ENCODE assay signal across 18 mouse cellular contexts in the genomic region with DNA sequence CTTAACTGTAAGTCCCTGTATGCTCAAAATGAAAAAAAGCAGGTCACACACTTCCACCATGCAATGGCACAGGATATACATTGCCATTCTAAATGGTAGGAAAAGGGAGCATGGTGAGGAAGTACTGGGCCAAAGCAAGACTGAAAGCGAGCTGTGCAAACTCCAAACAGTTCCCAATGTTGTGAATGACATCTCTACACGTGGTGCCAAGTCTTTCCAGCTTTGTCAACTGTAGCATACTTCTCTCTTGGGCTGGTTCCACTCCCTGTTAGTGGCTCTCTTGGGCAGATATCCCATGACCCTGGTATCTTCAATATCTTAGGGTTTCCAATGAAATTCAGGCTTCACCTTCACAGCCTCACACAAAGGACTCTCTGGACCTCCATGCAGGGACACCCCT. TPM values are rescaled to one million over a fixed set of nuclear protein-coding genes. Genes with fewer than 3 reads are reported as not detected.
"Had no signal": no experiment of that assay in that cellular context is flagged by ENCODE, and none has a peak within 500 bp of the region (broad histone marks: within the 10 kb centered on the region; RNA-seq: fewer than 3 reads in every experiment).

No protein-coding gene starts in this region.

- H3K4me3 ChIP-seq: neural tube, embryonic 13.5 days; neural tube, embryonic 15.5 days; stomach, embryonic 15.5 days had no signal

- H3K9ac ChIP-seq: neural tube, embryonic 13.5 days; neural tube, embryonic 15.5 days; stomach, embryonic 15.5 days had no signal

- H3K4me1 ChIP-seq: neural tube, embryonic 13.5 days; neural tube, embryonic 15.5 days; stomach, embryonic 15.5 days had no signal

- H3K9me3 ChIP-seq: neural tube, embryonic 13.5 days; neural tube, embryonic 15.5 days; stomach, embryonic 15.5 days had no signal

- H3K36me3 ChIP-seq: neural tube, embryonic 13.5 days; neural tube, embryonic 15.5 days; stomach, embryonic 15.5 days had no signal

- H3K4me2 ChIP-seq: neural tube, embryonic 13.5 days; neural tube, embryonic 15.5 days; stomach, embryonic 15.5 days had no signal

- H3K27ac ChIP-seq: neural tube, embryonic 13.5 days; neural tube, embryonic 15.5 days; stomach, embryonic 15.5 days; stomach, postnatal 0 days had no signal

- H3K27me3 ChIP-seq: neural tube, embryonic 13.5 days; neural tube, embryonic 15.5 days; stomach, embryonic 15.5 days had no signal

- DNase-seq: retina, postnatal 1 day; right cerebral cortex, adult 18-20 months; right cerebral cortex, postnatal 14 days; right cerebral cortex, postnatal 25 days; right cerebral cortex, postnatal 4 days; spleen, adult 18-20 months; thymus, adult 18-20 months; thymus, adult 2 months; thymus, postnatal 14 days; thymus, postnatal 25 days; thymus, postnatal 36 days; thymus, postnatal 4 days had no signal

RNA-seq across cellular contexts. Expression of a gene that starts 26.9 kb away (rescaled TPM):
- total RNA-seq: neutrophil, adult 5-6 weeks had no signal
- polyA plus RNA-seq: neural tube, embryonic 13.5 days; stomach, embryonic 14.5 days had no signal
